Mouse (Mus musculus) ES-E14 (cell line): ENCODE data around the gene Mapkapk3.

Experiments
- HCFC1 ChIP-seq: IDR thresholded peaks from 2 replicates; pipeline ENCODE4 v1.6.1; 2012; ENCODE audit warnings: low read length, inconsistent platforms, borderline replicate concordance; ENCODE audit not compliant: insufficient read depth
- ZNF384 ChIP-seq: IDR thresholded peaks from 2 replicates; pipeline ENCODE4 v1.6.1; 2012; ENCODE audit warnings: low read depth, low read length, inconsistent platforms

DNA sequence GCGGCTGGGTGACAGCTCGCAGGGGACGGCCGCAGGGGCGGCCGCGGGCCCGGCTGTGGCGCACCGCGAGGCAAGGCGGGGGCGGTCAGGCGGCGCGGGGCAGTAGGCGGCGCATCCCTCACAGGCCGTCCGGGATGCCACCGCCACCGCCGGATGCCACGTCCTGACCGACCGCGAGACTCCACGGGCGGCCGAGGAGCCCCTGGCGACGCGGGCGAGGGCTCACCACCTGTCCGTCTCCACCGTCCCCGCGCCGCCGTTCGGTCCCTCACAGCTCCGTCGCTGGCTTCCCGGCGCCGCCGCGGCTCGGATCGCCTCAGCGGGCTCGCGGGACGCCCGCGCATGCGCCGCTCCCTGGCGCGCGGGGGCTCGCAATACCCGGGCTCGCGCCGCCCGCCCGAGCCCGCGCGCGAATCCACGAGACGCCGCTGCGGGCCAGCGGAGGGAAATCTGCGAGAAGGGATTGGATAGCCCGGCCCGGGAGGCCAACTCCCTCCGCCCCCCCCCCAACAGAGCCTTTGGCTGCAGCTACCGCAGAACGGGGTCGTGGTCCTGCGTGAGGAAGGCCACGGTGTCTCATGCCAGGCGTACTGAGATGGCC is 58.0 kb downstream of the Mapkapk3 start, which contains the start of gene Dock3:
- TF ChIP-seq HCFC1 (no peak), ZNF384 (no peak)
